27 mouse cellular contexts compared by ENCODE assay signal in the genomic region with DNA sequence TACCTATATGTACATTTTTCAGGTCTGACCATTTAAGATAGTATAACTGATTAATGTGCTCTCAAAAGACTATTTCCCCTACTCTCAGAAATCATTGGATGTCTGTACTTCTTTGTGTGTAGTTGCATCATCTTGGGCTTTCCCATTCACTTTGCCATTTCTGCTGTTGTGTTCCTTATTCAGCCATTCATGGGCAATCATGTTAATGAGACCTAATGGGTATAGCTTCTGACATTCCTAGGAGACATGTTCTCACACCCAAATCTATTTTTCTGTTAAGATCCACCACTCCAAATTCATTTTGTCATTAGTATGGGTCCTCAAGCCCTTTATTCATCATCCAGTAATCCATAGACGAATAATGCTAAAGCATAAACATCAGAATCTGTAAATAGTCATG.
"Had no signal": no experiment of that assay in that cellular context is flagged by ENCODE, and none has a peak within 500 bp of the region (broad histone marks: within the 10 kb centered on the region; RNA-seq: fewer than 3 reads in every experiment).

No protein-coding gene starts in this region.

- H3K4me2 ChIP-seq: embryonic facial prominence, embryonic 12.5 days; embryonic facial prominence, embryonic 13.5 days; embryonic facial prominence, embryonic 15.5 days; forebrain, embryonic 12.5 days; forebrain, embryonic 15.5 days had no signal

- H3K27ac ChIP-seq: embryonic facial prominence, embryonic 12.5 days; embryonic facial prominence, embryonic 13.5 days; embryonic facial prominence, embryonic 15.5 days; forebrain, embryonic 10.5 days; forebrain, embryonic 12.5 days; forebrain, embryonic 15.5 days; gastrocnemius, adult 2 months; heart, adult 2 months; heart, embryonic 10.5 days had no signal

- H3K4me3 ChIP-seq: embryonic facial prominence, embryonic 12.5 days; embryonic facial prominence, embryonic 13.5 days; embryonic facial prominence, embryonic 15.5 days; erythroblast, embryonic 14.5 days; forebrain, embryonic 10.5 days; forebrain, embryonic 12.5 days; forebrain, embryonic 15.5 days; gastrocnemius, adult 2 months; heart, adult 2 months; heart, embryonic 10.5 days had no signal

- ATAC-seq: forebrain, embryonic 14.5 days; forebrain, embryonic 15.5 days; forebrain, embryonic 16.5 days; forebrain, postnatal 0 days had no signal

- H3K9me3 ChIP-seq: embryonic facial prominence, embryonic 12.5 days; embryonic facial prominence, embryonic 13.5 days; embryonic facial prominence, embryonic 15.5 days; forebrain, embryonic 10.5 days; forebrain, embryonic 12.5 days; forebrain, embryonic 15.5 days; heart, embryonic 10.5 days had no signal

- H3K36me3 ChIP-seq: embryonic facial prominence, embryonic 12.5 days; embryonic facial prominence, embryonic 13.5 days; embryonic facial prominence, embryonic 15.5 days; forebrain, embryonic 10.5 days; forebrain, embryonic 12.5 days; forebrain, embryonic 15.5 days; heart, embryonic 10.5 days had no signal

- H3K9ac ChIP-seq: embryonic facial prominence, embryonic 12.5 days; embryonic facial prominence, embryonic 13.5 days; embryonic facial prominence, embryonic 15.5 days; forebrain, embryonic 12.5 days; forebrain, embryonic 15.5 days; forebrain, postnatal 0 days had no signal

- H3K4me1 ChIP-seq: embryonic facial prominence, embryonic 12.5 days; embryonic facial prominence, embryonic 13.5 days; embryonic facial prominence, embryonic 15.5 days; forebrain, embryonic 10.5 days; forebrain, embryonic 12.5 days; heart, embryonic 10.5 days had no signal

- H3K27me3 ChIP-seq: embryonic facial prominence, embryonic 12.5 days; embryonic facial prominence, embryonic 13.5 days; embryonic facial prominence, embryonic 15.5 days; forebrain, embryonic 12.5 days; forebrain, embryonic 15.5 days had no signal

- DNase-seq: cerebellum, adult 2 months; cerebellum, adult 8-10 months; cerebellum, adult 9-10 months; cerebellum, adult 9-11 months; cerebellum, postnatal 10 days; cerebellum, postnatal 14 days; cerebellum, postnatal 25 days; cerebellum, postnatal 36 days; embryo, embryonic 11 days; forebrain, postnatal 0 days; gastrocnemius, adult 2 months; gastrocnemius, postnatal 10 days; gastrocnemius, postnatal 25 days; gastrocnemius, postnatal 36 days; heart, adult 11 months; heart, adult 18-20 months; heart, adult 2 months had no signal
